ENCODE assay signal across 9 mouse cellular contexts in the genomic region with DNA sequence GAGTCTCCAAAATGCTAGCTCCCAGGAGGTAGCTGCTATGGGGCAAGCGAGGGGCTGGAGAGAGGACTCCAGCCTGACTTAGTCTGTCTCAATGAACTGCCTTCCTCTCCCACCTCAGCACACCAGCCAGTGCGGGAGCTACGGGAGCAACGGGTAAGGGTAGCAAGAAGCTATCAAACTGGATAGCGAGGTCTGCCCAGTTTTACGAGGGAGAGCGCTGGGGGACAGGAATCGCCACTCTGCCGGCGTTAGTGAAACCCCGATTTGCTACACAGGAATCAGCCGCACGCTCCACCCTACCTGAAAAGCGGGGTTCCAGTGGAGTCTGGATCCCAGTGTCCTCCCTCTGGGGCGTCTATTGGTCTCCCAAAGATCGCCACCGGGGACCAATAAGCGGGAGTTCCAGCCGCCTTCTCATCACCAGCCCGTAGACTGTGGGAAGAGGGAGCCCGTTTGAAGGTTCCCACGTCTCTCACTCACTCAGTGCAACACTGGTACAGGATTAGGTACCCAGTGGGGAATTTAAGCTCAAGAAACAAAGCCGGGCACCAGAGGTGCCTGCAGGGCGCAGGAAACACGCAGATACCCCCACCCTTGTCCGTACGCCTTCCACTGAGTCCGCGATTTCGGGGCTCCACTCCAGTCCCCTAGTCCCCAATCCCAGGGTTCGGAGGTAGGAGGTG. TPM values are rescaled to one million over a fixed set of nuclear protein-coding genes. Genes with fewer than 3 reads are reported as not detected.
DNase-seq lines count a peak whose midpoint lies in the region; ATAC-seq and TF ChIP-seq lines count a peak whose summit lies in the region.
"Had no signal": no experiment of that assay in that cellular context is flagged by ENCODE, and none has a peak within 500 bp of the region (broad histone marks: within the 10 kb centered on the region; RNA-seq: fewer than 3 reads in every experiment).

No protein-coding gene starts in this region.

- TF ChIP-seq CTCF in midbrain, postnatal 0 days (IDR thresholded peaks at IDR 0.05) = no peak

- peaks cover 15% of the 10 kb centered on the region for H3K4me1 ChIP-seq in hindbrain, embryonic 15.5 days (replicated peaks)
- H3K4me1 ChIP-seq in midbrain, postnatal 0 days (ENCODE audit: insufficient read depth, low read length) = no peaks in the 10 kb centered on the region

- peak; percentile 8 for DNase-seq in adrenal gland, postnatal 14 days
- no peak for DNase-seq in adrenal gland, adult 8-10 months
- DNase-seq in right cerebral cortex, postnatal 4 days = peak; percentile 15
- no peak for DNase-seq in right cerebral cortex, postnatal 36 days (ENCODE audit: low spot score in 2 of 2)
- peak; percentile 6 for DNase-seq in midbrain, postnatal 0 days (ENCODE audit: low spot score)
- DNase-seq in thymus, postnatal 36 days = no peak

- H3K9ac ChIP-seq in hindbrain, embryonic 15.5 days = peak overlapping the region; percentile 53
- peak overlapping the region; percentile 55 for H3K9ac ChIP-seq in midbrain, postnatal 0 days (replicated peaks; ENCODE audit: low read length, poor library complexity, severe bottlenecking)

- H3K9me3 ChIP-seq in hindbrain, embryonic 15.5 days = no peaks in the 10 kb centered on the region
- H3K9me3 ChIP-seq in midbrain, postnatal 0 days (ENCODE audit: low read length) = no peaks in the 10 kb centered on the region

- peak; percentile 80 for ATAC-seq in hindbrain, embryonic 15.5 days (ENCODE audit: low FRiP score, low read depth)
- ATAC-seq in midbrain, postnatal 0 days (ENCODE audit: low FRiP score) = peak; percentile 63
- ATAC-seq in megakaryocyte progenitor cell, adult 5-6 weeks (replicated peaks; ENCODE audit: poor library complexity) = no peak

- WGBS in hindbrain, embryonic 15.5 days = under 1% methylated on average over 31 of the region's 31 CpGs
- WGBS in midbrain, postnatal 0 days = under 1% methylated on average over 31 of the region's 31 CpGs

- H3K4me2 ChIP-seq in hindbrain, embryonic 15.5 days = peak overlapping the region; percentile 98
- peak overlapping the region; percentile 95 for H3K4me2 ChIP-seq in midbrain, postnatal 0 days (ENCODE audit: low read depth, low read length, poor library complexity, severe bottlenecking)

- H3K27me3 ChIP-seq in hindbrain, embryonic 15.5 days = peaks cover 15% of the 10 kb centered on the region
- H3K27me3 ChIP-seq in midbrain, postnatal 0 days (ENCODE audit: insufficient read depth, low read length) = 0 out of 2 replicates have a peak, but pooled peaks cover 3% of the 10 kb centered on the region

- no peak overlapping the region for H3K27ac ChIP-seq in hindbrain, embryonic 15.5 days (replicated peaks)
- no peak overlapping the region for H3K27ac ChIP-seq in midbrain, postnatal 0 days (ENCODE audit: low read depth, low read length)

- peak overlapping the region; percentile 57 for H3K4me3 ChIP-seq in hindbrain, embryonic 15.5 days
- peak overlapping the region; percentile 57 for H3K4me3 ChIP-seq in midbrain, postnatal 0 days (ENCODE audit: low read depth, low read length)

- no peaks in the 10 kb centered on the region for H3K36me3 ChIP-seq in hindbrain, embryonic 15.5 days
- no peaks in the 10 kb centered on the region for H3K36me3 ChIP-seq in midbrain, postnatal 0 days (ENCODE audit: insufficient read depth, low read length)

RNA-seq across cellular contexts. Expression of a gene that starts 0.6 kb away (rescaled TPM):
- total RNA-seq in adrenal gland, postnatal 14 days (2021) = not detected in 2 replicates
- under 1 TPM in 1 of 4 experiments, not detected in 3; 0.07 TPM for total RNA-seq in adrenal gland, adult 8-10 months (2022)
- 4.4 and 5.2 TPM in 2 replicates for polyA plus RNA-seq in hindbrain, embryonic 15.5 days (2015; fragmentation: Nextera tagmentation; extraction: Ambion mirVana)
- 23.8 and 24.9 TPM in 2 replicates for total RNA-seq in midbrain, postnatal 0 days (2014; rRNA removed)
- polyA plus RNA-seq in midbrain, postnatal 0 days (2015; fragmentation: Nextera tagmentation; extraction: Ambion mirVana) = 5.2 and 6.5 TPM in 2 replicates
- total RNA-seq in megakaryocyte progenitor cell, adult 5-6 weeks (2015) = not detected in 2 replicates
- not detected in 2 replicates for total RNA-seq in megakaryocyte progenitor cell, adult 5-6 weeks (2017)
- polyA plus RNA-seq: C2C12 had no signal

Comparison
In these comparisons a context has a peak if more than half of its experiments do, and no peak if none do; other contexts are left out.
1. DNase-seq: peak in adrenal gland, postnatal 14 days (single experiment), right cerebral cortex, postnatal 4 days (single experiment) and midbrain, postnatal 0 days (single experiment); none in adrenal gland, adult 8-10 months (single experiment), right cerebral cortex, postnatal 36 days (0 of 2) and thymus, postnatal 36 days (0 of 2).
2. RNA of a gene that starts 0.6 kb away (total RNA-seq): 23.8 to 24.9 TPM in midbrain, postnatal 0 days; not detected in adrenal gland, postnatal 14 days, 0.07 TPM in adrenal gland, adult 8-10 months and not detected in megakaryocyte progenitor cell, adult 5-6 weeks; every median in the first group is over 10 times any median in the second.